Mouse (Mus musculus) lung, adult 2 months (tissue): ENCODE results near the gene Faap24. TPM values are rescaled to one million over a fixed set of nuclear protein-coding genes. Genes with fewer than 3 reads are reported as not detected.

Source experiments
- DNase-seq: peaks from one replicate; pipeline ENCODE4 v3.0.0; 2022
- H3K4me1 ChIP-seq: fragments of 200-500 bp; 2 replicates; pipeline ENCODE4 v1.6.1; 2011; ENCODE audit warnings: low read length; ENCODE audit not compliant: control insufficient read depth, insufficient read depth
- H3K4me3 ChIP-seq: fragments of 200-500 bp; replicated peaks from 2 replicates; pipeline ENCODE3; 2011; ENCODE audit warnings: low read depth, mild to moderate bottlenecking, control low read depth, low read length; ENCODE audit errors: extremely low read depth
- CTCF ChIP-seq: fragments of 200-500 bp; IDR thresholded peaks from 2 replicates; pipeline ENCODE4 v1.5.1; 2011; ENCODE audit warnings: mild to moderate bottlenecking, low read length, control low read depth; ENCODE audit not compliant: insufficient read depth
- POLR2A ChIP-seq: fragments of 200-500 bp; IDR thresholded peaks from 2 replicates; pipeline ENCODE4 v1.6.1; 2011; ENCODE audit warnings: low read depth, mild to moderate bottlenecking, control low read depth, low read length, borderline replicate concordance; ENCODE audit errors: extremely low read depth
- WGBS: fragments of 180-500 bp; shearing (Covaris S2); methylation state at CpG from one replicate; pipeline ENCODE4 v1.1.7; 2018; 5-methylcytosine and 5-hydroxymethylcytosine counted together
- polyA plus RNA-seq: library from polyadenylated mRNA; depleted of rRNA; stranded (reverse); fragments of >200 nt; gene quantifications from 2 replicates; pipeline ENCODE4 v1.2.3, GENCODE M21; 2012; rRNA removed

Gene Faap24
- 2.7 and 4.0 TPM in 2 replicates for polyA plus RNA-seq

- Histone ChIP-seq H3K4me1 (peaks cover 8% of the 10 kb centered on the region; the same call in 1 of the 2 replicates), H3K4me3 (peak within 1 kb of the TSS; percentile 91)
- peak; percentile 94 for DNase-seq
- WGBS: under 1% methylated on average over 28 of the region's 28 CpGs
- TF ChIP-seq POLR2A (peak; percentile 71; the same call in 1 of the 2 replicates), CTCF (no peak)
Observed at GRCm38 (mm10) chr7:35396542-35397168, at the start of gene Faap24, which contains the start of gene Cep89. Faap24 (minus strand) TSS chr7:35396836. Cep89 (plus strand) TSS chr7:35397035.

- DNase-seq: no peak
- WGBS: 79% methylated on average over 9 of the region's 9 CpGs
- Histone ChIP-seq H3K4me1 (no peaks in the 10 kb centered on the region), H3K4me3 (no peak overlapping the region)
- TF ChIP-seq POLR2A (no peak), CTCF (no peak)
Observed at GRCm38 (mm10) chr7:35435266-35435665, 38.6 kb upstream of the Faap24 start.

- no peak for DNase-seq
- WGBS: 92% methylated on average over 10 of the region's 10 CpGs
- no peaks in the 10 kb centered on the region for H3K4me1 ChIP-seq
- TF ChIP-seq POLR2A (no peak), CTCF (no peak)
- H3K4me3 ChIP-seq: no peak overlapping the region
Observed at GRCm38 (mm10) chr7:35428146-35428545, 31.5 kb upstream of the Faap24 start.

- no peak for DNase-seq
- TF ChIP-seq POLR2A: no peak
- TF ChIP-seq CTCF: no peak
- Histone ChIP-seq H3K4me1 (no peaks in the 10 kb centered on the region), H3K4me3 (no peak overlapping the region)
- WGBS: 74% methylated on average over 10 of the region's 10 CpGs
Observed at GRCm38 (mm10) chr7:35423071-35423470, 26.4 kb upstream of the Faap24 start.

GRCm38 (mm10) chr7:35416654-35416948 is 20.0 kb upstream of the Faap24 start:
- no peak for DNase-seq
- no peak overlapping the region for H3K4me3 ChIP-seq

GRCm38 (mm10) chr7:35415801-35416653 is 19.4 kb upstream of the Faap24 start:
- DNase-seq: no peak
- 77% methylated on average over 9 of the region's 9 CpGs for WGBS
- Histone ChIP-seq H3K4me3 (no peak overlapping the region), H3K4me1 (no peaks in the 10 kb centered on the region)
- no peak for TF ChIP-seq POLR2A

More at GRCm38 (mm10) chr7:35416654-35416948, 20.0 kb upstream of the Faap24 start:
- 82% methylated on average over 5 of the region's 5 CpGs for WGBS
- TF ChIP-seq POLR2A: no peak
- no peak for TF ChIP-seq CTCF
- no peaks in the 10 kb centered on the region for H3K4me1 ChIP-seq

GRCm38 (mm10) chr7:35415226-35415625 is 18.6 kb upstream of the Faap24 start:
- no peak for DNase-seq
- 62% methylated on average over 5 of the region's 5 CpGs for WGBS

GRCm38 (mm10) chr7:35401169-35401568 is 4.5 kb upstream of the Faap24 start:
- no peak for DNase-seq
- Histone ChIP-seq H3K4me3 (no peak overlapping the region), H3K4me1 (peaks cover 6% of the 10 kb centered on the region; the same call in 1 of the 2 replicates)
- 85% methylated on average over 4 of the region's 4 CpGs for WGBS
- TF ChIP-seq CTCF: no peak
- no peak for TF ChIP-seq POLR2A

More at GRCm38 (mm10) chr7:35415226-35415625, 18.6 kb upstream of the Faap24 start:
- TF ChIP-seq CTCF (no peak), POLR2A (no peak)
- H3K4me3 ChIP-seq: no peak overlapping the region
- no peaks in the 10 kb centered on the region for H3K4me1 ChIP-seq

GRCm38 (mm10) chr7:35395734-35396456 is 741 bp downstream of the Faap24 start:
- no peak for TF ChIP-seq POLR2A
- no peak for TF ChIP-seq CTCF
- WGBS: 9% methylated on average over 17 of the region's 17 CpGs
- peak overlapping the region; percentile 91 for H3K4me3 ChIP-seq
- peak; percentile 20 for DNase-seq
- peaks cover 8% of the 10 kb centered on the region; the same call in 1 of the 2 replicates for H3K4me1 ChIP-seq
